Mouse (Mus musculus): ENCODE results near the gene Socs1.
"Not testable (repeated sequence)": the region's sequence is repeated elsewhere in the genome, so short reads cannot be mapped to it uniquely, and the experiment has no call there.

Gene Socs1

DNA sequence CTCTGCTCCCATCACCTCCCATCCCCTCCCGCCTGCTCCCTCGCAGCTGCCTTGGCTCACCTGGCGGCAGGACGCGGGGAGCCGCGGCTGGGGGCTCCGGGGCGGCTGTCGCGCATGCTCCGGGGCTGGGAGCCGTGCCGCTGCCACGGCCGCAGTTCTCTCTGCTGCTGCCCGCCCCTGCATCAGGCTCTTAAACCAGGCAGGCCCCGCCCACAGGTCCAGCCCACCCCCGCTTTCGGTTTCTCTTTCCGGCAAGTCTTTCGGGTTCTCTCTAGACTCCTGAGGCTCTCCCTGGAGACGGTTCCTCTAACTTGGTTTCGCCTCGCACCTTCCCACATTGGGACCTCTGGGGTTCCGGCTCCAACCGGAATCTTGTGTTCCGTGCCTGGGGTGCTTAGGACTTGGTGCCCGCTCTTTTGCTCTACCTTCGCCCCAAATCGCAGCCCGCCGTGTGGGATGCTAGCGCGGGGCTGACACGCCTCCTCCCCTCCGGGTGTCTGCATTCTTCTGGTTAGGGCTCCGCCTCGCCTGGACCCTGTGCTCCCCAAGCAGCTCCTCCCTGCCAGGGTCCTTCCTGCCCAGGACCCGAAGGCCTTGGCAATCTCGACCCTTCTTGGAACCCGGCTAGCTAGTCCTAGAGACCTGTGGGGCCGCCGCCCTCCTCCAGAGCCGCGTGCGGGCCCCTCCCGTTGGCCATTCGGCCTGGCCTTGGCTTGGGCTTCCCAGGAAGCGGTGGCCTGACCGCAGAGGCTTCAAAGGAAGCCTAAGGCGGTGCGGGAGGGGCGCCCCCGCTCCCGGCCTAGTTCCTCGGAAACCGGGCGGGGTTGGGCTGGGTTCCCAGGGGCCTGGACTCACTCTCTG is at the start of gene Socs1:
Socs1 (minus strand) TSS at position 166 of the 861 bp plus-strand sequence.
- DNase-seq, result peak; percentile 78

DNA sequence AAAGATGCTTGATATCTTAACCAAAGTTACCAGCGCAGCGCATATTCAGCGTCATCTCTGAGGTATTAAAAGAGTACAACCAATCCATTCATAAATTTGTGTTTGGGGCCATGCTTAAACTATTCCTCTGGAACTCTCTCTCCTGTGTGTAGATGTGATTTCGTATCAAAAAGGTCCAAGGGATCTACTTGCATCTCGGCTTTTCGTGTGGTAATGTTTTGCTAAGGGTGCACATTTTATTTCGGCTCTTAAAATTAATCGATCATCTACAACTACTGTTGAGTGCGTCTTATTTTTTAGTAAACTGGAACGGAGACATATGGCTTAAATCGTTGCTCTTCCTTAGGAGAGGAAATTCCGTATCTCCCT is 49.2 kb upstream of the Socs1 start:
- DNase-seq, result no peak

DNA sequence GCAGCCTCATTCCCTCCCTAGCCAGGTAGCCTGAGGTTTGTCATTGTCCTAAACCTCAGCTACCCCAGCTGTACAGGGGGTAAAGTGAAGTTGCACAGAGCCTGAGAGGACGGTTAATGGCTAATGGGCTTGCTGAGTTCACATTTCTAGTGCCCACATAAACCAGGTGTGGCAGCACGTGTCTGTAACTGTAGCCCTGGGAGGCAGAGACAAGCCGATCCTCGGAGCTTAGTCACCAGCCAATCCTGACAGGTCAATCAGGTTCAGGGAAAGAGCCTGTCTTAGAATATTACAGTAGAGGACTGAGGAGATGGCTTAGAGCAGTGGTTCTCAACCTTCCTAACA is 43.1 kb upstream of the Socs1 start:
- DNase-seq, result no peak

DNA sequence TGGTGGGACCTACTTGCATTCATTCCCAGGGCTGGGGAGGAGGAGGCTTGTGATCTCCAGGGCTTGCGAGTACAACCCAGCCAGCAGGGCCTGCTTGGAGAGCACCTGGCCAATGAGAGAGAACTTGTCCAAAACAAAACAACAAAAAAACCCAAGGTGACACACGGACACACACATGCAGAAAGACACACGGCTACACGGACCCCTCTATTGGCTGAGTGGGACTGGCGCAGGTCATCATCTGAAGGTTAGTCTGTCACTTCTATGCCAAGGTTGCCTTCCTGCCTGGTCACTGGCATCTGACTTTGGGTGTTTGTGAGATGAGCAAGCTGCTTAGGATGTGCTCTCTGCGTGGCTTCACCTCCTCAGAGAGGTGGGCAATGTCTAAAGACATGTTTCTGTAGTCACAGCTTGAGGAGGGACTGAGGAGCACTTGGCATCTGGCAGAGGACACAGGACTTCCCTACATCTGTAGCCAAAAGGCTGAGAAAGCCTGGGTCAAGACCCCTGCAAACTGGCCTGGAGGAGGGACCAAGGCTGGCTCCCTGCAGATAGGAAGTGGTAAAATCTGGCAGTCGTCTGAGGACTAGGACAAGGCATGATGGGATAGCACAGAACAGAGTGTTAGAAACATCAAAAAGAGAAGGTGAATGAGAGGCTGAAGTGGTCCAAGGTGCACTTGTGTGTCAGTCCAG is 42.6 kb upstream of the Socs1 start:
- DNase-seq, result no peak

DNA sequence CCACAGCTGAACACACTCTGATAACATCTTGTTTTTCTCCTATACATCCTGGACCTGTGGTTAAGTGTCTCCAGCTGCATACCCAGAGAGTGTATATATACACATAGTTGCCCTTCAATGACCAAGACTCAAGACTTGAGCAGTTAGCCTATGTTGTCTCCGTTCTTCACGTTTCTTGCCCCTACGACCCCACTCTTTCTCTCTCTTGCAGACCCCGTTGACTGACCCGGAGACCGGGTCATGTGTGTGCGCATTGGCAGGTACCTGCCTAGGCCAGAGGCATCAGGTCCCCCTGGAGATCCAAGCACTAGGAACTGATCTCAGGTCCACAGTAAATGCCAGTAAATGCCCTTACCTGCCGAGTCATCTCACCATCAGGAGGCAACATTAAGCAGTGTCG is 41.9 kb upstream of the Socs1 start:
- no peak for DNase-seq

DNA sequence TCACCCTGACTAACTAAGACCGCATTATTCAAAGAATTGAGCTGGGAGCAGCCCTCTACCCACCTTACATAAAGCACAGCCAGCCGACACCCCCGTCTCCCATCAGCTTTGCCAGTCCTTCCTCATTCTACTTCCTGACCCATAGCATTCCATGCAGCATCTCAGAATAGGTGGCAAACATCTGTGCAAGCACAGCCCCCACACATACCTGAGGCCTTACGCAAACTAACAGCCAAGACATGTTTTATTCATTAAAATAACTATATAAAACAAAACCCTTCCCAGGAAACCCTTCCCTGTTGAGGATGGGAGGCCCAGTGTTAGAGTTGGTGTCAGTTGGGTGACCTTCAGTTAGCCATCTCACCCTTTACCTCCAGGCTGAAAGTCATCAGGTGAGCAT is 40.5 kb upstream of the Socs1 start:
- no peak for DNase-seq

DNA sequence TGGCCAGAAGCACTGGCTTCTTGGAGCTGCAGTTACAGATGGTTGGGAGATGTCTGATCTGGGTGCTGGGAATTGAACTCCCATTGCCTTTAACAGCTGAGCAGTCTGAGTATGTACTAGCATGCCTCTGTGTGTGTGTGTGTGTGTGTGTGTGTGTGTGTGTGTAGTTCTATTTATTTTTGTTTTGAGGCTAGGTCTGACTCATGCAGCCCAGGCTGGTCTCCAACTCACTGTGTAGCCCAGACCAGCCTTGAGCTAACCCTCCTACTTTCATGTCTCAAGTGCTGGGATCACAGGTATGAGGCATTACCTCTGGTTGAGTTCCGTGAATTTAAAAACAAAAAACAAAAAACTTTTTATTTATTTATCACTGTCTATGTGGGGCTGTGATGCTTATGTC is 39.2 kb upstream of the Socs1 start:
- no peak for DNase-seq

DNA sequence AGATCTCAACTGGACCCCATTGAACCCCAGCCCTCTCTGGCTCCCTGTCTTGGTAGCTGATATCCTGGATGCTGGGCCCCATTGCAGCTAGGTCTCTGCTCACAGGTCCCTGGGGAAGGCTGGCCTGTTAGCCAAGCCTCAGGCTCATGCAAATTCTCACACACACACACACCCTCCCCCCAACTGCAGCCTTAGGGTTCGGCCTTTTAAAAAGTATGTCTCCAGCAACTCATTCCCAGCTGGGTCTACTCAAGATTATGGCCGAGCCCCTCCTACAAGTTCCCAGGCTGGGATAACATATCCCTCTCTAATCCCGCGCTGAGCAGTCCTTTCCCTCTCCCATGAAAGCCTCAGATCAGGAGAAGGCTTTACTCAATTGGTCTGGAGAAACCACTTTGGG is 36.1 kb upstream of the Socs1 start:
- no peak for DNase-seq

DNA sequence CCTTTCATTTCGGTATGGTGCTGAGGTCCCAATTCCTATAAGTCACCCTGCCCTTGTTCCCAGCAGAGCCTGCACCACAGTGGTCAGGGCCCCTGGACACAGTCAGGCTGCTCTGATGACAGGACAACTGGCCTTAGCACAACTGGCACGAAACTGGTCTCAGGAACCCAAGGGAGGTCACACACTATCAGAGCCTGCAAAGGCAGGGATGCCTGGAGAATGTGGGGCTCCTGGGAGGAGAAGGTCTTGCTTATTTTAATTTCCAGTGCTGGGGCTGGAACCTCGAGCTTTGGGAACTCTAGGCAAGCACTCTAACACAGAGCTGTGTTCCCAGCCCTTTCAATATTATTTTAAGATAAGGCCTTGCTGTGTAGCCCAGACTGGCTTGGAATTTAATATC is 34.6 kb upstream of the Socs1 start:
- no peak for DNase-seq

DNA sequence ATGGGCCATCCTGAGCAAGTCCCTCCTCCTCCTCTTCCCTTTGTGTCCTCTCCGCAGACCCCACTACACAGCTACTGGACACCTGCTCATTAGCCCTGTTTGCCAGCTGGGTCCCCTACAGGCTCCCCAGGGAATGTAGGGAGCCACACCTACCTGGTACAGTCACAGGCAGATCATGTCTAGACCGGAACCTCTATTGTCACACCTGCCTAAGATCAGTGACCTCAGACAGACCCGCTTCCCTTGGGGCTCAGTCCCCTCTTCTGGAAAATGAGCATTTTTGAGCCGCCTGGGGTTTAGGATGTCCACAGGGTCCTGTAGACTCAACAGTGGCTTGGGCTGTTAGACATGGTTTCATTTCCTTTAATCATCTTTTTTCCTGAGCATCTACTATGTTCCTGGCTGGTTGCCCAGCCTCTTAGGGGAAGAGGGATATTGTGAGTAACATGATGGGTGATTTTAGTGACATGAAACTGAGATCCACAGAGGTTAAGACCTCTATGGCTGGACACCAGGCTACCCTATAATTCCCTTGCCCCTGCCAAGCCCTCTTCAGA is 33.3 kb upstream of the Socs1 start:
- no peak for DNase-seq

DNA sequence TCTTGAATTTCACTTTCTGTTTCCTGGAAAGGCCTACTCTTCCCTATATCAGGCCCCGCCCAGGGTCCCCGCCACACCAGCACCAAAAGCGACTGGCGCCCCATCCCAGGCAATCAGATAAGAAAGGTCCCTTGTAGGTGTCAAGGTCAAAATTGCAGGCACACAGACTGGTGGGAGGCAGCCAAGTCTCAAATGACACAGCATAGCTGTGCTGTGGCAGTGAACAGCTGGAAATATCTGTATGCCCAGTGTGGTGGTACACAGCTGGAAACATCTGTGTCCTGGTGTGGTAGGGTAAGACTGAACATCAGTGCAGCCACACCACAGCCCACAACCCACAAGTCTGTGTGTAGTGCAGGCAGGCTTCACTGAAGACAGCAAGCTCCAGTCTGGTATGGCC is 29.5 kb upstream of the Socs1 start:
- DNase-seq, result no peak

DNA sequence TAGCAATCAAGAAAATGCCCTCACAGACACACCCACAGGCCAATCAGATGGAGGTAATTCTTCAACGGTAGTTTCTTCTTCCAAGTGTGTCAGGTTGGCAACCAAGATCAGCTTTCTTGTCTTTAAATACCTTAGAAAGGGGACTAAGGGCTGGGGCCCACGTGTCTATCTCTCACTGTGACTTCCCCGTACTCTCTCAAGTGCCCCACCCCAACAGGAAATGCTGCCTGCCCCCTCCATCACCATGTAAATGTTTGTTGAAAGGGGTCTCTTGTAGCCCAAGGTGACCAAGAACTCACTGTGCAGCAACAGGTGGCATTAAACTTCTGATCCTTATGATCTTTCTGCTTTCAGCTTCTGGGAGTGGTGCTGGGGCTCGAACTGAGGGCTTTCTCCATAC is 28.4 kb upstream of the Socs1 start:
- DNase-seq, result no peak

DNA sequence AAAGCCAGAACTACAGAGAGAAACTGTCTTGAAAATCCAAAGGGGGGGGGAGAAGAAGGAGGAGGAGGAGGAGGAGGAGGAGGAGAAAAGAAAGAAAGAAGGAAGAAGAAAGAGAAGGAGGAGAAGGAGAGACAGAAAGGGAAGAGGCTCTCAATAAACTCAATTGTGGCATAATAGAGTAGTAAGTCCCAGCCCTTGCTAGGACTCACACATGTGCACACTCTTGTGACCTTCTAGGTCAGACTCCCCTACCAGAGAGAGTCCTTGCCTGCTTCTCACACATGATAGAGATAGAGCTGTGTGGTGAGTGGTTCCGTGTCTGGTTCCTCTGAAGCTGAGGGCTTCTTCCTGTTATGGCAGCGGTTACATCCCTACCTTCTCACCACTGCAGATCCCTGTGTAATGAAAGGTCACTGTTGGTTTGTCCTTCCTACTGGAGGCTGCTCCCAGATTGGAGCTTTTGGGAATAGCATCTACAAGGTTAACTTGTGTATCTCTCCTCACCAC is 27.6 kb upstream of the Socs1 start, which contains the start of gene Gm11172:
Gm11172 (plus strand) TSS at position 51 of the 507 bp plus-strand sequence.
- no peak for DNase-seq

DNA sequence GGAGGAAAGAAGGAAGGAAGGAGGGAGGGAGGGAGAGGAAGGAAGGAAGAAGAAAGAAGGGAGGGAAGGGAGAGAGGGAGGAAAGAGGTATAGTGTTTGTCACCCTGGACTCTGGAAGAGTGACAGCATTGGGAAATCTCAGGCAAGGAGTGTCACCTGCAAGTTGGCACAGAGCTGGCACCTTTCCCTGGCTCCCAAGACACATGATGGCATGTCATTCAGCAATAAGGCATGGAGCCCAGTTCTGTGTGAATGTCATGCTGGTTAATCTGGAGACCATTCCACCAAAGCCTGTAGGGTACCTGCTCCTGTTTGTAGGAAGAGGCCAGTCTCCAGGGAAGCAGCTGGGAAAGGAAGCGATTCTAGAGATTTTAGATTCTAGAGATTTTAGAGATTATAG is 25.0 kb upstream of the Socs1 start:
- DNase-seq, result no peak

DNA sequence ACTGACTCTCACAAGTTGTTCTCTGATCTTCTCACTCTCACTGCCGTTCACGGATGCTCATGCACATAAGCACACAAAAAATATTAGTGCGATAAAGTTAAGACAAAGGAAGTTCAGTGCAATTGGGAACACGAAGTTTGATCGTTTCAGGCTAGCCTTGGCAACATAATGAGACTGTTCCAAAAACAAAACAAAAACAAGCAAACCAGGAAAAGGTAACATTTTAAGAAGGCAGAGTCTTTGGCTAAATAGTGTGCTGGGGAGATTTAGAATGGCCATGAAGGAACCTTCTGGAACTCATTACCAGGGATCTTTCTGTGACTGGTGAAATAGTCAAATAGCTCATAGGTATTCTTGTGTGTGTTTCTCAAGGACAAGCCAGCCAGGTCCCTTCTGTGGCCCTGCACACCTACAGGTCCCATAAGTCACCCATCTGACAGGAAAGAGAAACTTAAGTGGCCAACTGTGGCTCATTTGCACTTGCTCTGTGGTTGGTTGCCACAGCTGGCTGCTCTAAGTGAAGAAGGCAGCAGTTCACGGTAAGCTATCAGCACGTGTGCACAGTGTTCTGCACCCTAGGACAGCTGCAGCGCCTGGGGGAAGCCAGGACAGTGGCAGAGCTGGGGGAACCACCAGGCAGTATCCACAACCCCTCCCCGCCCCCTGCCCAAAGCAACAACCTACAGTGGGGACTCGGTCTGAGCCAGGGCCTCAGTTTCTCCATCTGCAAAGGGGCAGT is 20.6 kb upstream of the Socs1 start, which contains the start of gene Prm1:
Prm1 (minus strand) TSS at position 51 of the 739 bp plus-strand sequence.
- no peak for DNase-seq

DNA sequence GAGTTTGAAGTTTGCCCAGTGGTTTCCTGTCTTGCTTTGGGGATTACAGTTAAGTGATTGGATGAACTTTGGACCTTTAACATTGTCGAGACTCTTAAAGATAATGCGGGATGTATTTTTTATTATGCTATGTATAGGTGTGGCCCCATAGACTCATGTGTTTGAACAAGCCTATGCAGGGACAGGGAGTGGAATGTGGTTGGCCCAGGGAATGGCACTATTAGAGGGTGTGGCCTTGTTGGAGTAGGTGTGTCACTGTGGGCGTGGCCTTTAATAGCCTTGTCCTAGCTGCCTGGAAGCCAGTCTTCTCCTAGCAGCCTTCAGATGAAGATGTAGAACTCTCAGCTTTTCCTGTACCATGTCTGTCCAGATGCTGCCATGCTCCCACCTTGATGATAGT is 17.1 kb upstream of the Socs1 start:
- DNase-seq, result not testable (repeated sequence)

DNA sequence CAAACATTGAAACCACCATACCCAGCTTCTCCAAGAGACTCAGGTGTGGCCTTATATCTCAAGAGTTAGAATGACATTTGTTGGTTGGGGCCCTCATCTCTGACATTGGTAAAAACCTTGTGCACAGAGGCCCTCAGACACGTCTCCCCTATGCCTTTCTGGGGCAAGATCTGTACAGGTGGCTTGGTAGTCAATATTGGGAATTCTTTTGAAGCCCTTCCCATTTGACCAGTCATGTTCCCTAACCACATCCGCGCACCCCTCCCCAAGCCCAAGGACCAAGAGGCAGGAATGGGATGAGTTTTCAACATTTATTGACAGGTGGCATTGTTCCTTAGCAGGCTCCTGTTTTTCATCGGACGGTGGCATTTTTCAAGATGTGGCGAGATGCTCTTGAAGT is 10.7 kb upstream of the Socs1 start, which contains the start of gene Prm2:
Prm2 (minus strand) TSS at position 101 of the 400 bp plus-strand sequence.
- no peak for DNase-seq

DNA sequence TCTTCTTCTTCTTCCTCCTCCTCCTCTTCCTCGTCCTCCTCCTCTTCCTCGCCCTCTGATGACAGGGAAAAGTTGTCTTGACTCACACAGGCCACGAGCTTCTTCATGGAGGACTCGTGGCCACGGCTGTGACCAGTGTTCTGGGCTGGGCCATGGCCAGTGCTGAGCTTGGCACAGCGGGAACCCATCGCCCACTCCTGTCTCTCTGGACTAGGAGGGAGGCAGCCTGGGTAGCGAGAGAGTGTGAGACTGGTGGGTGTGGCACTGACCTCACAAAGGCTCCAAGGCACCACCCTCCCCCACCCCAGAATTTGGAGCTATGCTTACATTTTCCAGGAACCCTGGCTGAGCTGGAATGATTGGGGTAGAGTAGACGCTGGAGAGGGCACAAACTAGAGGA is 5.4 kb upstream of the Socs1 start, which contains the start of gene Prm3:
Prm3 (minus strand) TSS at position 213 of the 400 bp plus-strand sequence.
- DNase-seq, result no peak

DNA sequence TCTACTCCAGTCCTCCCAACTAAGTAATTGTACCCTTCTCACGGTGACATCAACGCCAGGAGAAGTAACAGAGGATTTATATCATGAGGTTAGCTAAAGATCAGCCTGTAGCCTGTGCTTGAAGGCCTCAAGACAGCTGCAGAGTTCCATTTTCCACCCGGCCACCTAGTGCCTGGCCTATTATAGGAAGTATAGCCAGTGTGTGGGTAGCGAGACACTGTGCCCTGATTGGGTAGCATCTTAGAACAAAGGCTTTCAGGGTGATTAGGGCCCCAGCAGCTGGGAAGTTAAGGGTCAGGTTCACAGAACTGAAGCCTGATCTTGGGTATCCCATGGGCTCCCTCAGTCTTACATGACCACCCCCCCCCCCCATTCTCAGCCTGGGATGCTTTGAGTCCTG is 3.5 kb upstream of the Socs1 start:
- no peak for DNase-seq

DNA sequence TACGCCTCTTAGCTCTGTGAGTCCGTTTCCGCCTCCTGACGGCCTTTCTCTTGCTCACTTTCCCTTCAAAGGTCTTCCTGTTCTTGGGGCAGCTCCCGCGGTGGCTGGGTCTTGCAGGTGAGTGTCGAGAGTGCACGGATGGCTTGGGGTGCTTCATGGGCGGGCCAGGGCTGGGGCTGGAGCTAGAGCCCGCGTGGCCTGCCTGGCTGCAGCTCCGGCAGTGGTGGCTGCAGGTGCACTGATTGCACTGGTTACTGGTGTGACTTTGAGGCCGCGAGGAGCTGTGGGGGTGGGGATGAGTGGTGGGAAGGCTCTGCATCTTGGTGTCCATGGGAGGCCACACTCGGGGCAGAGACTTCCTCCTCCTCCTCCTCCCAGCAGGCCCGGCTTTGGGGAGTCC is 2.9 kb upstream of the Socs1 start, which contains the start of gene Tnp2:
Tnp2 (minus strand) TSS at position 390 of the 400 bp plus-strand sequence.
- DNase-seq, result no peak

DNA sequence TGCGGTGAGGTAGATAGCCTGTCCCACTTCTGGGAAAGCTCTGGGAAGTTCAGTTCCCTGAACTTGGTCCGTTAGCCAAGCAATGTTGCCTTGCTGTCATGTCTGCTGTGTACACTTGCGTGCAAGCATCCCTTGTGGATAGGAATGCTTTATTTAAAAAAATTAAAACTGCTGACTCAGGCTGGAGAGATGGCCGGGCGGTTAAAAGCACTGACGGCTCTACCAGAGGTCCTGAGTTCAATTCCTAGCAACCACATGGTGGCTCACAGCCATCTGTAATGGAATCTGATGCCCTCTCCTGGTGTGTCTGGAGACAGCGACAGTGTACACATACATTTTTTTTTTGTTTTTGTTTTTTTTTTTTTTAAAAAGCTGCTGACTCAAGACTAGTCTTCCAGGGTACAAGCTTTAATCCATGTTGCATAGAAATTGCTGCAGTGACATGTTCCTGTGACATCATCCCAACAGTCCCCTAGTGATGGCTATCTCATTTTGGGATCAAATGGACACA is 2.3 kb upstream of the Socs1 start:
- no peak for DNase-seq

DNA sequence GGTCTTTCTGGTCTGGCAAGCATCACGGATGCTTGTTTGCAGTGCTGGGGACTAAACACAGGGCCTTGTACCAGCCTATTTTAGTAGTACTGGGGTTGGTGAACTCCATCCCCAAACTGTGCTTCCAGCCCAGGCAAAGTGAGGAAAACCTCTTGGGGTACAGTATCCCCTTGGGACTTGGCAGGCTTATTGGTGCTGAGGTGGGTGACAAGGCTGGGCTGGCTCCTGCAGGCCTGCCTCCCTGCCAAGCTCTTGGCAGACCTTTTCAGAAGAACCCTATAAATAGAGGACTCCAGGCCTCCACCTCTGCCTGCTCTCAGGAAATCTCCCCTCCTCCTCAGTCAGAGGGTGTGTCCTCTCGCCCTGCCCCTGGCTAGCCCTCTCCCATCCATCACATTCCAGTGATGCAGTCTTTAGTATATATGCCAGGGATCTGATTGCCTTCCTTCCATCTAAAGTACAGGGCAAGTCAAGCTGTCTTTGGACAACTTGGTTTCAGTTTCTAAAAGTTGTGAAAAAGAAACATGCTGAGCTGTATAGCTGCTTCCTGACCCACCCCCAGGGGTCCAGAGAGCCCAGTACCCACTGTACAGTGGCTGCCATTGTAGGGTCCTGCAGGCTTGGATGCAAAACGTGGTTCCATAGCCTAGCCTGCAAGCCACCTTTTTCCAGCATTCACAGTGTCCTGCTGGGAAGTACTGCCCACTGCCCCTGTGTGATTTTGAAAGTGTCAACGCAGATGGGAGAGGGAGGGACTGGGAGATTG is 1.6 kb upstream of the Socs1 start:
- no peak for DNase-seq
